Mouse (Mus musculus) adrenal gland, adult 18-20 months (tissue): Measurements from ENCODE around the gene Hnrnph3. TPM values are rescaled to one million over a fixed set of nuclear protein-coding genes. Genes with fewer than 3 reads are reported as not detected.
"Not testable (repeated sequence)": the region's sequence is repeated elsewhere in the genome, so short reads cannot be mapped to it uniquely, and the experiment has no call there.

Experiments
- DNase-seq, 2 experiments: peaks; one replicate each; pipeline ENCODE4 v3.0.0; 2021 to 2022; ENCODE audit warnings: low spot score in 2 of 2
- long read RNA-seq, 2 experiments: library from polyadenylated mRNA; stranded (forward); transcript quantifications; one replicate each; pipeline ENCODE4 v2.0.0; 2021
- total RNA-seq, 2 experiments: library from RNA; stranded (reverse); gene quantifications; 1 replicate in 1 of 2; 2 replicates in 1 of 2; pipeline ENCODE4 v1.2.3; 2021

Hnrnph3 gene
- 10 to 100 TPM; 51.1 to 53.6 TPM for total RNA-seq
- long read RNA-seq, experiment 1, transcript Hnrnph3-201 (10 exons, 2,213 nt) = major isoform, 13 of 34 reads
- long read RNA-seq, experiment 1, transcript Hnrnph3-202 (10 exons, 2,168 nt) = minor isoform, 6 of 34 reads
- long read RNA-seq, experiment 1, partial matches to known transcripts = 1 of 34 reads
- long read RNA-seq, experiment 1, other reads (novel, unspliced or antisense) = 13 of 34 reads
- long read RNA-seq, experiment 2, transcript Hnrnph3-202 (10 exons, 2,168 nt) = minor isoform, 12 of 74 reads
- long read RNA-seq, experiment 2, transcript Hnrnph3-201 (10 exons, 2,213 nt) = major isoform, 32 of 74 reads
- long read RNA-seq, experiment 2, partial matches to known transcripts = 5 of 74 reads
- long read RNA-seq, experiment 2, other reads (novel, unspliced or antisense) = 22 of 74 reads

DNA sequence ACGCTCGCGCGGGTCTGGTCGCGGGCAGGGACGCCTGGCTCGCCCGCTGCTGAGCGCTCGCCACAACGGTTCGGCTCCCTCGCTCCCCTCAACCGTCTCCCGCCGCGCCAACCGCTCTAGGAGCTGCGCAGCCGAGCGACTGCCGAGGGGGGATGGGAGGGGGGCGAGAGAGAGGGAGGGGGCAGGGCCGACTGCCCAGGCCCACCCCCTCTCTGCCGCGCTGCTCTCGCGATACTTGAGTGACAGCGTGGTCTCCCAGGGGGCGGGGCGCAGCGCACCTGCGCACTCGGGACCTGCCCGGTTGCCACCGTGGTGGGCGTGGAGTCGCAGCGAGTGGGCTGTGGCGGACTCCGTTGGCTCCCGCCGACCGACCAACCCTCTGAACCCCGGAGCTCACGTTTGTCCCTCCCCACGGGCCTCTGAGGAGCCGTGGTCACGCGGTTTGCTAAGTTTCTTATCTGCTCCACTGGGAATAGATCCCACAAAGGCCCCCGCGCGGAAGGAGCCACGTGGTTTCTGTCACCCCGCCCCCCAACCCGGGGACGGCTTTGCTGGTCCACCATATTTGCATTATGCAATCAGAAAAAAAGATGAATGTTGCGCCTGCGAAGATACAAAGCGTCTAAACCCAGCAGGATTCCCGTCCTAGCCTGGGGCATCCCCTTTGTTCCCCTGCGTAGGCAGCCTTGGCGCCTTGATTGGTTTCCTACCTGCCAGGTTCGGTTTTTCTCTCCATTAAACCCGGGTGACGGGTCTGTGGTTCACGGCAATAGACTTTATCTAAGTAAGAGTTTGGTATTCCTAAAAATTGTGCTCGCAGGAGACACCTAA, at the start of gene Hnrnph3, which contains the start of gene Pbld2:
Gene Hnrnph3, minus strand, starts transcription at position 469 of the 831 bp plus-strand sequence.
Gene Pbld2, plus strand, starts transcription at position 567 of the 831 bp plus-strand sequence.
- peak; percentile 99 for DNase-seq

- peak; percentile 72 to 77 for DNase-seq
Observed at GRCm38 (mm10) chr10:63065988-63066387, 42.0 kb upstream of the Hnrnph3 start.

GRCm38 (mm10) chr10:63065561-63065960, 41.5 kb upstream of the Hnrnph3 start:
- DNase-seq = no peak

DNA sequence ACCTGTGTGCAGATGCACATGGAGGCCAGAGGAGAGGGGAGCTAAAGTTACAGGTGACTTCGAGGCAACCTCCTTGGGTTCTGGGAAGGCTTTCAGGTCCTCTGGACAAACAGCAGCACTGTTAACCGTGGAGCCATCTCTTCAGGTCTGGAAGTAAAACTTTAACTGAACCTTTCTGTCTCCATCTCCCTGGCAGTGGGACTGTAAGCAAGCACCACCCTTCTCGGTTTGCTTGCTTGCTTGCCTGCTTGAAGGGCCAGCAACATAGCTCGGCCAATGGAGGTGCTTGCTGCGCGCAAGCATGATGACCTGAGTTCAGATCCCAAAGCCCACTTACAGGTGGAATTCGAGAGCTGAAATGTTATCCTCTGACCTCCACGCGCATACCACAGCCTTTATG, 40.5 kb upstream of the Hnrnph3 start:
- no peak for DNase-seq

DNA sequence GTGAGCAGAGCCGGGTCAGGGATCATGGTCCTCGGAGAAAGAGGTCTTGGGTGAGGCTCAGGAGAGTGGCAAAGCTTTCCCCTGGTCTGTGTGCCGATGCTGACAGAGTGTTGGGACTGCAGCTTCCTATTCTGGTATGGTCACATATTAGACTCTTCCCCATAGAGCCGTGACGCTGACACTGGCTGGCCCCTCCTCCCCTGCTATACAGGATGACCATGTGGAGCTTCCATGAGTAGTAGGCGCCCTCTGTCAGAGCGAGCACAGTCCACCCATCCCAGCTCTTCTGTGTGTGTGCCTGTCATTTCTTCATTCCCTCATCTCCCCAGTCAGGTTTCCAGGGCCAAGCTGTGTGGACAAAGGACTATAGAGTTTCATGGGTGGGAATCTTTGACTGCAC, 39.3 kb upstream of the Hnrnph3 start:
- no peak for DNase-seq

GRCm38 (mm10) chr10:63062696-63063095, 38.7 kb upstream of the Hnrnph3 start:
- DNase-seq = no peak

DNA sequence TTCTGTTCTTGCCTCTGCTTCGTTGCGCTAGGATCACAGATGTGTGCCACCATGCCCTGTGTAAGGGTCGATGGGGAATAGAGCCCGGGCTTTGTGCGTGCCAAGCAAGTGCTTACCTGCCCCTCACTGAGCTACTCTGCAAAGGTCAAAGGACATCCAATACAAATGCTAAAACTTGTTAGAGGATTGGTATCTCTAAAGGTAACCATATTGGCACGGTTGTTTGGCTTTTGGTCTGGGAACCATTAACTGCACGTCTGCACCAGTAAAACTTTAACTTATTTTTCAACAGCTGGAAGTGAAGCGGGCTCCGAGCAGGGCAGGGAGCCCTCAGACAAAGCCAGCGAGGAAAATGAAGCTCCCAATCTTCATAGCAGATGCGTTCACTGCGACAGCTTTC, 37.2 kb upstream of the Hnrnph3 start:
- no peak for DNase-seq

DNA sequence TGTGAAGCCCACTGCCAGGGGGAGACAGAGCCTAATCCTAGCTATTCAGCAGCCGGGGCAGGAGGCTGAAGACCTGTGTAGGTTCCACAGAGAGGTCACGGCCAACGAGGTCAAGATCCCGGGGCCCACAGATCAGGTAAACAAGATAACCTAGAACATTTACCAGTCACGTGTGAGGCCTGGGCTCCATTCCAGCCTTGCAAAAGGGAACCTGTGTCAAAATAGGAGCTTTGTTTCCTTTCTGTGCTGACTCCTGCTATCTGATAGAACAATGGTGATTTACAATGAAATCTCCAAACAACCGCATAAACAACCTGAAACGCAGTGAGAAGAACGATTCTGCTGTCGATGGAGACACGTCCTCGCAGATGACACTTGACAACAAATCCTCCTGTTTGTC, 36.4 kb upstream of the Hnrnph3 start:
- DNase-seq = no peak

- DNase-seq = no peak
Observed at GRCm38 (mm10) chr10:63059862-63060261, 35.8 kb upstream of the Hnrnph3 start, which contains the start of gene Pbld1. TSS of gene Pbld1 (plus strand) at chr10:63060162.

DNA sequence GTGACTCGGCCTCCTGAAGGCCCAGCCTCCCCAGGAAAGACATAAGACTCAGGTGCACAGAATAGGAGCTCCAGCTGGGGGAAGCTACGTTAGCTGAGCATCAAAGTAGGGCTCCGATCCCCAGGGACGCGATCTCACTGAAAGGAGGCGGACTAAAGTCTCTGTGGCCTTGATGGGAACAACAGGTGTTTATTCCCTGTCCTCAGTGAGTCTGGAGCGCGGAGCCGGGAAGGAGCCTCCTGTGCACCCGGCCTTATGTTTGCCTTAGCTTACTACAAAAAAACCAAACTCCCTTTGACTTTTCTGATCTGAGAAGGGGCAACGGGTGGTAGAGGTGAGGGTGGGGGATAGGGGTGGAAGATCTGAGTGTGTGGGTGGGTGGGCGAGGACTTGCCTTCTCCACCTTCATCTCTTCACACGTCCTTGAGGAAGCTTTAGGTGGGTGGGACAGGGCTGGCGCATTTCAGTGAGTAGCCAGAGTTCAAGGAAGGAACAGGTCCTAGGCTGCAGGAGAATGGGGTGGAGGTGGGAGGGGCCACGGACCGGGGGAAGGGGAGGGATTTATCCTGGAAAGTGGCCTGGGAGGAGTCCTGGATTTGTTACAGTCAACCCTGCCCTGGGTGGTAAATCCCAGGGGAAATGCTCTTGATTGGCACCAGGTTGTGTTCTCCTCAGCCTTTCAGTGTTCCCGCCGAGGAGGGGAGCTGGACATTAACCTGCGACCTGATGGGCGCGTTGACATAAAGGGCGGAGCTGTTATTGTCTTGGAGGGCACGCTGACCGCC, 33.1 kb upstream of the Hnrnph3 start:
- DNase-seq = peak in 1 of 2 experiments; percentile 36

GRCm38 (mm10) chr10:63054586-63054985, 30.6 kb upstream of the Hnrnph3 start:
- DNase-seq = no peak

GRCm38 (mm10) chr10:63054071-63054470, 30.1 kb upstream of the Hnrnph3 start:
- DNase-seq = not testable (repeated sequence)

DNA sequence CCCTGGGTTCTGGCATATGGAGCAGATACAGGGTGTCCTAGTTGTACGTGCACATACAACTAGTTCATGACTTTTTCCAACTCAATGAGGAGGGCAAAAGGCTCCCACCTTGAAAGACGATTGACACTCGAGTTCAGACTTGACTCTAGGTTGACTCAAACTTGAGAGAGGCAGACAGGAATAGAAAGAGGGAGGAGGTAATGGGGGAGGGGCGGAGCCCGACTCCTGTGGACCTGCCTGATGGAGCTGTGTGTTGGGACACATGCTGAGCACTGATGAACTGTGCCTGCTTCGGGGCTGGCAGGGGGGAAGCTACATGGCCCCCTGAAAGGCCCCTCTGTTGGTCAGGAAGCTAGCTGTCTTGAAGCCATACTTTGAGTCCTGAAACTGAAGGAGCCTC, 29.0 kb upstream of the Hnrnph3 start:
- no peak for DNase-seq

DNA sequence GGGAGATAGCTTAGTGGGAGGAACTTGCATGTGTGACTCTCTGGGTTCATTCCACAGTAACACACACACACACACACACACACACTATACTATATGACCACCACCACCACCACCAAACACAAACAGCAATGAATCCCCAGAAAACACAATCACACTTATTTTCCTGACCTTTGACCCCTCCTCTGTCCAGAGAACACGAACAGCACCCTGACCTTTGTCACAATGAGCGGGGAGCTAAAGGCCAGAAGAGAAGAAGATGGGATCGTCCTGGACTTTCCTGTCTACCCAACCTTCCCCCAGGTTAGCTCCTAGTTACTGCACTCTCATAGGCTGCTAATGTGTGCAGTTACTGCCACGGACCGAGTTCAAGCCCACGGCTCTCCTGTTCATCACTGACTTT, 28.0 kb upstream of the Hnrnph3 start:
- no peak for DNase-seq

DNA sequence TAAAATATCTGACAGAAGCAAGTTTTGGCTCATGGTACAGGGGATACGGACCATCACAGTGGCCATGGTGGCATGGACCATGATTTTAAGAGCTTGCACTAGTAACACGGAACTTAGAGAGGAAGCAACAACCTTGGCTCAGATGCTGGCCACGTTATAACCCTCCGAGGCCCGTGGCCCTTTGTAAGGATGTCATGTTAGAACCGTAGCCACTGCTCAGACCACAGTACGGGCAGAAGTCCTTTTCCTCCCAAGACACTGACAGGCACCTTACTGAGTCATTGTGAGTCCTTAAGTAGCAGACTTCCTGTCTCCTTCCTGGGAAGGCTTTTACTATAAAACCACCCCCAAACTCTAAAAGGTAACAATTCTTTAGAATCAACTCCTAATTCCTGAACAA, 27.2 kb upstream of the Hnrnph3 start:
- no peak for DNase-seq

- DNase-seq = no peak
Observed at GRCm38 (mm10) chr10:63049106-63049505, 25.1 kb upstream of the Hnrnph3 start.

DNA sequence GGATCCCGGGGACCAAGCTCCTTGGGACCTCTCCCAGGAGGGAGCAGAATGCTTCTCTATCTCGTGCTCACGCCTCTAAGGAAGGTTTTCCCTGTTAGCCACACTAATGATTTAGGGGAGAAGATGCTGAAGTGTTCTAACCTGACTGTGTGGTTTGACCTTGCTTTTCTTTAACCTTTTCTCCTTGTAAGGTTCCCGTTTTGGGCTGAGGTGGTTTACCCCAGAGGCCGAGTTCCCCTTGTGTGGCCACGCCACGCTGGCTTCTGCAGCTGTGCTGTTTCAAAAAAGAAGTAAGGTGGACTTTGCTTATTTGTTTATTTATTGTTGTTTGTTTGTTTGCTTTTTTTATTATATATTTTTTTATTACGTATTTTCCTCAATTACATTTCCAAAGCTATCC, 23.7 kb upstream of the Hnrnph3 start:
- no peak for DNase-seq

DNA sequence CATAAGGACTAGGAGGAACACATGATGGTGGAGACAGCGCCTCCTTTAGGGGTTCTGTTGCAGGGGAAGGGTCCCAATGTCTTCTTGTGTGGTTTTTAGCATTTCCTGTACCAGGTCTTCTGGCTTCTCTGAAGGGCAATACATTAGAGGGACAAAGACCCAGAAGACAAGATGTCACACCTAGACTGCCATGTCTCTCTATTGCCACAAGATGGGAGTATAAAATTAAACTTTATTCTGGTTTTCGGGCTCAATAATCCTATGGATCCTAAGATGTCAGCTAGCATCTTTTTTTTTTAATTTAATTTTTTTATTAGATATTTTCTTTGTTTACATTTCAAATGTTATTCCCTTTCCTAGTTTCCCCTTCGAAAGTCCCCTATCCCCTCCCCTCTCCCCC, 19.1 kb upstream of the Hnrnph3 start:
- DNase-seq = no peak

DNA sequence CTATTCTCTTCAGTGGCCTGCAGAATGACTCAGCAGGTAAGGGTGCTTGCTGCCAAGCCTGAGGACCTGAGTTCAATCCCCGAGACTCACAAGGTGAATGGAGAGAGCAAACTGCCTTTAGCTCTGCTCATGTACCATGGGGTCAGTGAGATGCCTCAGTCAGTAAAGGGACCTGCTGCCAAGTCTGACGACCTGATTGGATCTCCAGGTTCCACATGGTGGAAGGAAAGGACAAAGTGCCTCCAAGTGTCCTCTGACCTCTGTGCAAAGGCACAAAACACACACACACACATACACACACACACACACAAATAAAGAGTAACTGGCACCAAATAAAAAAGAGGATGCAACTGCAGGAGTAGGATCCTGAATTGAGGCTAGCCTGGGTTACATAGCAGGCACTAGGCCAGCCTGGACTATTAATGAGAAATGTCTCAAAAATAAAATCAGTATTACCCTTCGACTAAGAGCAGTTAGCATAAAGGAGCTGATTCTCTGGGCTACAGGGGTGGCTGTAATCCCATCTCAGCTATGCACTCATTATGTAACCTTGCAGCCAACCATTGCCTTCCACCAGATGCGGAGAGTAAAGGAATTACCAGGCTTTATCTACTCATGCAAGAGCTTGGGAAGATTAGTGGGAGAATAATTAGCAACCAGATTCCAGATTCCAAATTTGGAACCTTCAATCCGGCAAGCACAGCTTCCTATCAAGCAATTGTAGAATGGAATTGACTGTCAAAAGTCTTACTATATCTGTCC, 16.0 kb upstream of the Hnrnph3 start:
- no peak for DNase-seq

DNA sequence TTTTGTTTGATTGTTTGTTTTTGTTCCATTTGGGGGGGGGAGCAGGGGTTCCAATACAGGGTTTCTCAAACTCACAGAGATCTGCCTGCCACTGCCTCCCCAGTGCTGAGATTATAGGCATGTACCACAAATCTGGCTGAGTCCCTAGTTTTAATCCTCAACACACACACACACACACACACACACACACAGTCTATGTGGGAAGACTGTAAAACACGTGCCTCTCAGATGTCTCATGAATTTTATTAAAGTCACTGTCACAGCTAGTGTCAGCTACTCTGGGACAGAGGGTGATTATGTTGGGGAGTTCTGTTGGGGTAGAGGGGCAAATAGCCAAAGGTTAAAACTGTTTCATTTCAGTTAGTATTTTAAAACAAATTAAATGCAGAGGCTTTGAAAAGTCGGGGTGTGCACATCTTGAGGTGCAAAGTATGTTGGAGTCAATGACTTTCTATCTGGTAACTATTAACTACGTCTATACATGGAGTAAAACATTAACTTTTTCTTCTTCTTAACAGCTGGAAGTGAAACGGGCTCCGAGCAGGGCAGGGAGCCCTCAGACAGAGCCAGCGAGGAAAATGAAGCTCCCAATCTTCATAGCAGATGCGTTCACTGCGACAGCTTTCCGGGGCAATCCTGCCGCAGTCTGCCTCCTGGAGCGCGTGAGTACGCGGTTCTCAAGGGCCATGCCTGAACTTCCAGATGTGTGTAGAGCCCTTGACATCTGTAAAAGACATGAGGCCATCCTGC, 14.7 kb upstream of the Hnrnph3 start:
- no peak for DNase-seq
